Mouse (Mus musculus) C2C12 (cell line): ENCODE measurements around the gene Cdan1.

ENCODE experiments used
- CEBPB ChIP-seq: IDR thresholded peaks from one replicate; pipeline ENCODE4 v1.6.1; 2011; ENCODE audit warnings: low read depth, mild to moderate bottlenecking, control low read depth, moderate library complexity
- CTCF ChIP-seq: IDR thresholded peaks from one replicate; pipeline ENCODE4 v1.5.1; 2011; ENCODE audit not compliant: control insufficient read depth, insufficient read depth, insufficient read length
- FOSL1 ChIP-seq: IDR thresholded peaks from one replicate; pipeline ENCODE4 v1.8.0; 2011; ENCODE audit warnings: mild to moderate bottlenecking, low read length; ENCODE audit not compliant: poor library complexity, insufficient read depth, severe bottlenecking
- MAX ChIP-seq: IDR thresholded peaks from one replicate; pipeline ENCODE4 v1.6.1; 2011; ENCODE audit warnings: mild to moderate bottlenecking, control low read depth
- MYOG ChIP-seq: IDR thresholded peaks from one replicate; pipeline ENCODE4 v1.6.1; 2011; ENCODE audit not compliant: control insufficient read depth, insufficient read length; ENCODE audit errors: extremely low read depth
- USF1 ChIP-seq: IDR thresholded peaks from one replicate; pipeline ENCODE4 v1.6.1; 2011; ENCODE audit warnings: low read depth, mild to moderate bottlenecking, control low read depth, moderate library complexity

DNA sequence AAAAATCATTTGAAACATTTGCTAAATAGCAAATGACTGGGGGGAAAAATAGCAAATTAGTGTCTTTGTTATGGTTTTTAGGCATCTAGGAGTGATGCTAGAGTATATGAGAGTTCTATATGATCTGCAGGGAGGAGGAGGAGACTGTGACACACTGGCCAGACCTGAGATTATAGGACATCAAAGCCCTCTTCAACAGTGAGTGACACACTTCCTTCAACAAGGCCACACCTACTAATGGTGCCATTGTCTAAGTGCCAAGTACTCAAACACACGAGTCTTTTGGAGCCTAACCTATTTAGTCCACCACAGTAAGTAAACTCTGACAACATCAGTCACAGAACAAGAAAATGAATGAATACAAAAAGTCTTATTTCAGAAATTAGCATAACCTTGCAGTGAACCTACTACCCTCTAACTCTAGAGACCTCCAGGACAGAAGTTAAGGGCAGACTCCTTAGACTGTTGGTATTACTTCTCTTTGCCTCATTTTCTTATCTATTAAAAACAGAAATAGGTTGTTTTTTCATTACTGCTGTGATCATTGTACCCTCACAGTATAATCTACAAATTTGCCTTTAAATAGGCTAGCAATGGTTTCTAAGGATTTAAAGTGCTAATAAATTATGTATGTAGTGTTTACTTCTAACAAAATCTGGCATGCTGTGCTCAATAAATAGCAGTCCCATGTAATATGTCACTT, 22.8 kb downstream of the Cdan1 start:
- TF ChIP-seq CTCF (no peak), MYOG (no peak), USF1 (no peak), MAX (no peak), CEBPB (no peak), FOSL1 (no peak)
